Mouse (Mus musculus): Measurements from ENCODE around the gene Tiam2.

The Tiam2 gene

GRCm38 (mm10) chr17:3514316-3514715 is 187.9 kb downstream of the Tiam2 start:
- TF ChIP-seq GATA4 (IDR thresholded peaks at IDR 0.05; ENCODE audit: insufficient replicate concordance, low read length), result no peak

- no peak for TF ChIP-seq GATA4 (IDR thresholded peaks at IDR 0.05; ENCODE audit: insufficient replicate concordance, low read length)
Observed at GRCm38 (mm10) chr17:3515851-3516250, 189.5 kb downstream of the Tiam2 start.

GRCm38 (mm10) chr17:3516406-3516805 is 190.0 kb downstream of the Tiam2 start:
- TF ChIP-seq GATA4 (IDR thresholded peaks at IDR 0.05; ENCODE audit: insufficient replicate concordance, low read length), result no peak

GRCm38 (mm10) chr17:3520344-3520743 is 194.0 kb downstream of the Tiam2 start:
- TF ChIP-seq GATA4 (IDR thresholded peaks at IDR 0.05; ENCODE audit: insufficient replicate concordance, low read length), result no peak

GRCm38 (mm10) chr17:3527841-3528471 is 201.6 kb downstream of the Tiam2 start:
- TF ChIP-seq GATA4 (IDR thresholded peaks at IDR 0.05; ENCODE audit: insufficient replicate concordance, low read length), result no peak

GRCm38 (mm10) chr17:3529523-3529922 is 203.2 kb downstream of the Tiam2 start:
- no peak for TF ChIP-seq GATA4 (IDR thresholded peaks at IDR 0.05; ENCODE audit: insufficient replicate concordance, low read length)

- TF ChIP-seq GATA4 (IDR thresholded peaks at IDR 0.05; ENCODE audit: insufficient replicate concordance, low read length), result no peak
Observed at GRCm38 (mm10) chr17:3530549-3530948, 204.2 kb downstream of the Tiam2 start.

GRCm38 (mm10) chr17:3531641-3532040 is 205.3 kb downstream of the Tiam2 start:
- no peak for TF ChIP-seq GATA4 (IDR thresholded peaks at IDR 0.05; ENCODE audit: insufficient replicate concordance, low read length)

- no peak for TF ChIP-seq GATA4 (IDR thresholded peaks at IDR 0.05; ENCODE audit: insufficient replicate concordance, low read length)
Observed at GRCm38 (mm10) chr17:3532254-3532653, 205.9 kb downstream of the Tiam2 start, which contains the start of gene Cldn20. Gene Cldn20 (plus strand): TSS chr17:3532554.

GRCm38 (mm10) chr17:3533425-3533824 is 207.1 kb downstream of the Tiam2 start:
- no peak for TF ChIP-seq GATA4 (IDR thresholded peaks at IDR 0.05; ENCODE audit: insufficient replicate concordance, low read length)

- TF ChIP-seq GATA4 (IDR thresholded peaks at IDR 0.05; ENCODE audit: insufficient replicate concordance, low read length), result no peak
Observed at GRCm38 (mm10) chr17:3540304-3540703, 213.9 kb downstream of the Tiam2 start.

- TF ChIP-seq GATA4 (IDR thresholded peaks at IDR 0.05; ENCODE audit: insufficient replicate concordance, low read length), result no peak
Observed at GRCm38 (mm10) chr17:3541033-3541432, 214.7 kb downstream of the Tiam2 start.

GRCm38 (mm10) chr17:3547725-3548124 is 221.4 kb downstream of the Tiam2 start:
- TF ChIP-seq GATA4 (IDR thresholded peaks at IDR 0.05; ENCODE audit: insufficient replicate concordance, low read length), result no peak

GRCm38 (mm10) chr17:3556251-3556650 is 229.9 kb downstream of the Tiam2 start:
- TF ChIP-seq GATA4 (IDR thresholded peaks at IDR 0.05; ENCODE audit: insufficient replicate concordance, low read length), result no peak

- no peak for TF ChIP-seq GATA4 (IDR thresholded peaks at IDR 0.05; ENCODE audit: insufficient replicate concordance, low read length)
Observed at GRCm38 (mm10) chr17:3557331-3558311, 231.2 kb downstream of the Tiam2 start, which contains the start of gene Tfb1m. Gene Tfb1m (minus strand): TSS chr17:3557781.

GRCm38 (mm10) chr17:3558356-3558870 is 232.0 kb downstream of the Tiam2 start:
- TF ChIP-seq GATA4 (IDR thresholded peaks at IDR 0.05; ENCODE audit: insufficient replicate concordance, low read length), result no peak
